Mouse (Mus musculus): ENCODE data around the gene Aldh6a1. TPM values are rescaled to one million over a fixed set of nuclear protein-coding genes. Genes with fewer than 3 reads are reported as not detected.
A peak's percentile ranks its signal among the peaks of the same experiment; 100 is the strongest.

The Aldh6a1 gene
- polyA plus RNA-seq, 1 experiment from 2014 or later = 43.4 TPM

- Histone ChIP-seq H3K36me3 (ENCODE audit: control insufficient read depth, insufficient read depth, low read length) (no peaks in the 10 kb centered on the region), H3K9ac (ENCODE audit: low read length) (no peak overlapping the region), H3K4me2 (replicated peaks; ENCODE audit: low read depth) (no peak overlapping the region), H3K9me3 (ENCODE audit: control insufficient read depth, low read length) (no peaks in the 10 kb centered on the region), H3K27ac (replicated peaks) (peak overlapping the region; percentile 81), H3K4me3 (ENCODE audit: low read depth, low read length) (no peak overlapping the region), H3K27me3 (ENCODE audit: control insufficient read depth, insufficient read depth, low read length) (no peaks in the 10 kb centered on the region), H3K4me1 (replicated peaks; ENCODE audit: control insufficient read depth, insufficient read depth) (no peaks in the 10 kb centered on the region)
- WGBS = 45% methylated on average over 9 of the region's 9 CpGs
- ATAC-seq (ENCODE audit: low FRiP score, low TSS enrichment) (peak; percentile 85), DNase-seq (ENCODE audit: low spot score) (peak; percentile 42)
- TF ChIP-seq EP300 (optimal IDR thresholded peaks at IDR 0.05) = no peak
- no peak for TF ChIP-seq CTCF (IDR thresholded peaks at IDR 0.05; ENCODE audit: low read depth)
Measured at GRCm38 (mm10) chr12:84399663-84400062, 51.1 kb downstream of the Aldh6a1 start.

DNA sequence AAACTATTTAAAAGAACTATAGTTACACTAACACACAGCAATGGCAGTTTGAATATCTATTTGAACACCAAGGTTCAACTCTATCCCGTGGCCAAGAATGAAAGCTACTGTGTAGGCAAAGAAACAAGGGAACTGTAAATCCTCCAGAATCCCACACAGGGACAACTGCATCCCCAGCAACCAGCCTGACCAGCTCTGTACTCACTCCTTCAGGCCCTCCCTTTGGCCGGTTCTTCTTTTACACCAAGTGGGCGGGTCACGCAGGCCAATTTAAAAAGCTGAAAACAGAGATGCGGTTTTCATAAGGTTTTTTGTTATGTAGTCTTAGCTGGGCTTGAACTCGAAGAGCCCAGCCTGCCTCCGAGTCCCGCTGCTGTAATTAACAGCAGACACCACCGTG, 51.7 kb downstream of the Aldh6a1 start:
- ATAC-seq (ENCODE audit: low FRiP score, low TSS enrichment) = peak; percentile 24; the same call in 1 of the 2 replicates
- Histone ChIP-seq H3K4me3 (ENCODE audit: low read depth, low read length) (no peak overlapping the region), H3K4me1 (replicated peaks; ENCODE audit: control insufficient read depth, insufficient read depth) (no peaks in the 10 kb centered on the region), H3K36me3 (ENCODE audit: control insufficient read depth, insufficient read depth, low read length) (no peaks in the 10 kb centered on the region), H3K9me3 (ENCODE audit: control insufficient read depth, low read length) (no peaks in the 10 kb centered on the region), H3K9ac (ENCODE audit: low read length) (no peak overlapping the region), H3K27ac (replicated peaks) (peak overlapping the region; percentile 81), H3K4me2 (replicated peaks; ENCODE audit: low read depth) (no peak overlapping the region), H3K27me3 (ENCODE audit: control insufficient read depth, insufficient read depth, low read length) (no peaks in the 10 kb centered on the region)
- no peak for TF ChIP-seq EP300 (optimal IDR thresholded peaks at IDR 0.05)
- no peak for TF ChIP-seq CTCF (IDR thresholded peaks at IDR 0.05; ENCODE audit: low read depth)
- no peak for DNase-seq (ENCODE audit: low spot score)
- 60% methylated on average over 9 of the region's 9 CpGs for WGBS

GRCm38 (mm10) chr12:84398629-84399028, 52.2 kb downstream of the Aldh6a1 start:
- no peaks in the 10 kb centered on the region for H3K27me3 ChIP-seq (ENCODE audit: control insufficient read depth, insufficient read depth, low read length)
- ATAC-seq (ENCODE audit: low FRiP score, low TSS enrichment) = no peak
- H3K9ac ChIP-seq (ENCODE audit: low read length) = no peak overlapping the region
- no peaks in the 10 kb centered on the region for H3K36me3 ChIP-seq (ENCODE audit: control insufficient read depth, insufficient read depth, low read length)
- no peak for DNase-seq (ENCODE audit: low spot score)
- H3K9me3 ChIP-seq (ENCODE audit: control insufficient read depth, low read length) = no peaks in the 10 kb centered on the region
- 48% methylated on average over 5 of the region's 5 CpGs for WGBS
- no peak overlapping the region for H3K4me3 ChIP-seq (ENCODE audit: low read depth, low read length)
- H3K4me2 ChIP-seq (replicated peaks; ENCODE audit: low read depth) = no peak overlapping the region
- TF ChIP-seq EP300 (optimal IDR thresholded peaks at IDR 0.05) (no peak), CTCF (IDR thresholded peaks at IDR 0.05; ENCODE audit: low read depth) (no peak)
- no peaks in the 10 kb centered on the region for H3K4me1 ChIP-seq (replicated peaks; ENCODE audit: control insufficient read depth, insufficient read depth)
- no peak overlapping the region; the same call in 1 of the 2 replicates for H3K27ac ChIP-seq (replicated peaks)

DNA sequence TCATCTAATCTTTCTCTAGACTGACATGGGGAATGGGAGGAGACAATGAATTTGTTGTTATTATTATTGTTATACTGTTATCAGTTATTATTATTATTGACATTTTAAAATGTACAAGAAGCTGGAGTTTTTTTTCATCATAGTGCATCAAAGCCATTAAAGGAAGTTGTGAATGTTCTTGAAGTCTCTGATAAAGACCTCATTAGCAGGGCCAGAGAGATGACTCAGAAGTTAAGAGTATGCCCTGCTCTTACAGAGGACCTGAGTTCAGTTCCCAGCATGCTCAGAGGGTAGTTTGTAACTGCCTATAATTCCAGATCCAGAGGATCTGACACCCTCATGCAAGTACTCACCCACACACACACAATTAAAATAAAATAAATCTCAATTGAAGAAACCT, 53.1 kb downstream of the Aldh6a1 start:
- TF ChIP-seq CTCF (IDR thresholded peaks at IDR 0.05; ENCODE audit: low read depth) (no peak), EP300 (optimal IDR thresholded peaks at IDR 0.05) (no peak)
- Histone ChIP-seq H3K36me3 (ENCODE audit: control insufficient read depth, insufficient read depth, low read length) (no peaks in the 10 kb centered on the region), H3K9me3 (ENCODE audit: control insufficient read depth, low read length) (no peaks in the 10 kb centered on the region), H3K27ac (replicated peaks) (no peak overlapping the region), H3K27me3 (ENCODE audit: control insufficient read depth, insufficient read depth, low read length) (no peaks in the 10 kb centered on the region), H3K4me3 (ENCODE audit: low read depth, low read length) (no peak overlapping the region), H3K4me1 (replicated peaks; ENCODE audit: control insufficient read depth, insufficient read depth) (no peaks in the 10 kb centered on the region), H3K9ac (ENCODE audit: low read length) (no peak overlapping the region), H3K4me2 (replicated peaks; ENCODE audit: low read depth) (no peak overlapping the region)
- ATAC-seq (ENCODE audit: low FRiP score, low TSS enrichment) (no peak), DNase-seq (ENCODE audit: low spot score) (no peak)

- no peaks in the 10 kb centered on the region for H3K36me3 ChIP-seq (ENCODE audit: control insufficient read depth, insufficient read depth, low read length)
- ATAC-seq (ENCODE audit: low FRiP score, low TSS enrichment) (no peak), DNase-seq (ENCODE audit: low spot score) (no peak)
- H3K4me1 ChIP-seq (replicated peaks; ENCODE audit: control insufficient read depth, insufficient read depth) = no peaks in the 10 kb centered on the region
- no peaks in the 10 kb centered on the region for H3K27me3 ChIP-seq (ENCODE audit: control insufficient read depth, insufficient read depth, low read length)
- H3K9me3 ChIP-seq (ENCODE audit: control insufficient read depth, low read length) = no peaks in the 10 kb centered on the region
- H3K27ac ChIP-seq (replicated peaks) = 0 out of 2 replicates have a peak overlapping the region, but pooled peaks have one; percentile 35
- 71% methylated on average over 14 of the region's 14 CpGs for WGBS
- no peak overlapping the region for H3K4me2 ChIP-seq (replicated peaks; ENCODE audit: low read depth)
- no peak for TF ChIP-seq CTCF (IDR thresholded peaks at IDR 0.05; ENCODE audit: low read depth)
- peak; percentile 28 for TF ChIP-seq EP300 (optimal IDR thresholded peaks at IDR 0.05)
- H3K4me3 ChIP-seq (ENCODE audit: low read depth, low read length) = no peak overlapping the region
- H3K9ac ChIP-seq (ENCODE audit: low read length) = no peak overlapping the region
Measured at GRCm38 (mm10) chr12:84396947-84397679, 53.7 kb downstream of the Aldh6a1 start.

GRCm38 (mm10) chr12:84393847-84394246, 57.0 kb downstream of the Aldh6a1 start:
- no peaks in the 10 kb centered on the region for H3K4me1 ChIP-seq (replicated peaks; ENCODE audit: control insufficient read depth, insufficient read depth)
- TF ChIP-seq CTCF (IDR thresholded peaks at IDR 0.05; ENCODE audit: low read depth) (no peak), EP300 (optimal IDR thresholded peaks at IDR 0.05) (no peak)
- no peak overlapping the region for H3K4me3 ChIP-seq (ENCODE audit: low read depth, low read length)
- no peak overlapping the region for H3K4me2 ChIP-seq (replicated peaks; ENCODE audit: low read depth)
- H3K9ac ChIP-seq (ENCODE audit: low read length) = no peak overlapping the region
- ATAC-seq (ENCODE audit: low FRiP score, low TSS enrichment) (no peak), DNase-seq (ENCODE audit: low spot score) (no peak)
- no peaks in the 10 kb centered on the region for H3K36me3 ChIP-seq (ENCODE audit: control insufficient read depth, insufficient read depth, low read length)
- WGBS = 74% methylated on average over 5 of the region's 5 CpGs
- no peak overlapping the region for H3K27ac ChIP-seq (replicated peaks)
- H3K27me3 ChIP-seq (ENCODE audit: control insufficient read depth, insufficient read depth, low read length) = no peaks in the 10 kb centered on the region
- H3K9me3 ChIP-seq (ENCODE audit: control insufficient read depth, low read length) = no peaks in the 10 kb centered on the region
